Mouse (Mus musculus) heart, embryonic 15.5 days (tissue): ENCODE measurements around the gene Socs2. TPM values are rescaled to one million over a fixed set of nuclear protein-coding genes. Genes with fewer than 3 reads are reported as not detected.

Experiments used
- ATAC-seq: fragments of 200-750 bp; cut with Nextera tagmentation; replicated peaks from 2 replicates; pipeline ENCODE4 v1.8.0; 2017; ENCODE audit warnings: low read depth, moderate TSS enrichment; ENCODE audit not compliant: insufficient number of reproducible peaks, insufficient read depth, low FRiP score
- H3K27ac ChIP-seq: fragments of 300-500 bp; sonication (generic); 2 replicates; pipeline ENCODE4 v1.5.1; 2015; ENCODE audit warnings: mild to moderate bottlenecking, inconsistent platforms
- H3K27me3 ChIP-seq: fragments of 300-500 bp; sonication (generic); 2 replicates; pipeline ENCODE4 v1.6.1; 2015; ENCODE audit warnings: inconsistent platforms
- H3K36me3 ChIP-seq: fragments of 300-500 bp; sonication (generic); 2 replicates; pipeline ENCODE4 v1.6.1; 2015; ENCODE audit warnings: mild to moderate bottlenecking, inconsistent platforms
- H3K4me1 ChIP-seq: fragments of 300-500 bp; sonication (generic); replicated peaks from 2 replicates; pipeline ENCODE4 v1.6.1; 2015; ENCODE audit warnings: inconsistent platforms
- H3K4me2 ChIP-seq: fragments of 300-500 bp; sonication (generic); 2 replicates; pipeline ENCODE4 v1.6.1; 2015; ENCODE audit warnings: inconsistent platforms, mild to moderate bottlenecking, moderate library complexity
- H3K4me3 ChIP-seq: fragments of 300-500 bp; sonication (generic); 2 replicates; pipeline ENCODE4 v1.5.1; 2015; ENCODE audit warnings: mild to moderate bottlenecking, inconsistent platforms
- H3K9ac ChIP-seq: fragments of 300-500 bp; sonication (generic); 2 replicates; pipeline ENCODE4 v1.6.1; 2015; ENCODE audit warnings: mild to moderate bottlenecking, inconsistent platforms
- H3K9me3 ChIP-seq: fragments of 300-500 bp; sonication (generic); replicated peaks from 2 replicates; pipeline ENCODE4 v1.6.1; 2016; ENCODE audit warnings: inconsistent platforms
- WGBS: fragments of 180-500 bp; shearing (Covaris S2); methylation state at CpG from one replicate; pipeline ENCODE4 v1.1.7; 2015; ENCODE audit warnings: mixed read lengths; 5-methylcytosine and 5-hydroxymethylcytosine counted together
- polyA plus RNA-seq: library from polyadenylated mRNA; unstranded; fragments of >200 nt; fragmentation: Nextera tagmentation; extraction: Ambion mirVana; gene quantifications from 2 replicates; pipeline ENCODE4 v1.2.1, GENCODE M21; 2015

The Socs2 gene
- polyA plus RNA-seq, 1 experiment from 2014 or later = 43.1 TPM

DNA sequence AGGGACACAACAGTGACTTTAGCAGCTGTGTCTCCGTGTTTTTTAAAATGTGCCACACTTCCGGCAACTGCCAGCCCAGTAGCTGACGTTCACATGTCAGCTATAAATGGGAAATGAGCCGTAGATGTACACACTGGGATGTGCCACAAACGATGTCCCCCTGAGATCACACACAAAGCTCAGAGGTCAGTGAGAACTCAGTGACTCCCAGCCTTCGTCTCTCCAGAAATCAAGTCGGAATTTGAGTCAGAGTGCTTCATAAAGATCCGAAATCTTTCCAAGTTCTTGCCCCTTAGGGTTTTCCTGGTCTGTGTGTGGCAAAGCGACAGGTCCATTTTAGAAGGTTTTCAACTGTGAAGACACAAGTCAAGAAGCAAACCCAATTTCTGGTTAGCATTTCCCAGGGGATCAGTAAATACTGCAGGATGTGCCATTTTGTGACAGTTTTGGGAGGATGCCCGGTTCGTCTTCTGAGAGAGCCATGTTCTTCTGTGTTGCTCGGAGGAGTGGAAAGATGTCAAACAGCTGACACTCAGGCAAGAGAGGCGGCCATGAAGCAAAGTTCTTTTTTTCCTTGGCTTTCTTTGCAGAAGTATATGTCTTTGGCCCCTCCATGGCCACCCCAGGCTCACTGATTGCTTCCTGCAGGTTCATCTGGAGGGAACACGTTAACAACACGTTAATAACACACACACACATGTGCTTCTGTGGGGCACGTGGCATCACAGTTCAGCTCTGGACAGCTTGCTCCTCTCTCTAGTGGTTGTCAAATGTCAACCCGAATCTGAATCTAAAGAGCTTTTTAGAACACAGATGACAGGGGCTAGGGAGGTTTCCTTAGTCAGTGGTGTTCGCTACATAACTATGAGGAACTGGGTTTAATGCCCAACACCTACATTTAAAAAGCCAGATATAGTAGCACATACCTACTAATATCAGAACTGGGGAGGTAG, 28.4 kb upstream of the Socs2 start:
- Histone ChIP-seq H3K27me3 (no peaks in the 10 kb centered on the region), H3K4me2 (no peak overlapping the region), H3K4me1 (no peaks in the 10 kb centered on the region), H3K9ac (no peak overlapping the region), H3K36me3 (no peaks in the 10 kb centered on the region), H3K27ac (no peak overlapping the region), H3K9me3 (no peaks in the 10 kb centered on the region), H3K4me3 (no peak overlapping the region)
- no peak for ATAC-seq
- 69% methylated on average over 18 of the region's 18 CpGs for WGBS

DNA sequence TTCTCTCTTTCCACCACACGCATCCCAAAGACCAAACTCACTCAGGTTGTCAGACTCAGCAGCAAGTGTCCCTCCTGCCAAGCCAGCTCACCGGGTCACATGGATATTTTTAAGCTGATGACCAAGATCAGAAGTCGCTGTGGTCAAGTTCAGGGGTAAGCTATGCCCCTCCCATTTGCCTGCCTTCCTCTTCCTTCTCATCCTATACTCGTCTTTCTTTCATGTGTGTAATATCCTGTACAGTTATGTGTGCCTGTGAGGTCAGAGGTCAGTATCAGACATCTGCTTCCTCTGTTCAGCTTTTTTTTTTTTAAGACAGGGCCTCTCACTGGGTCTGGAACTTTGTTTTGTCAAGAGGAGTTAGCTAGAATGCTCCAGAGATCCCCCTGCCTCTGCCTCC, 25.4 kb upstream of the Socs2 start:
- Histone ChIP-seq H3K27ac (no peak overlapping the region), H3K27me3 (no peaks in the 10 kb centered on the region), H3K4me2 (no peak overlapping the region), H3K4me3 (no peak overlapping the region), H3K4me1 (0 out of 2 replicates have a peak, but pooled peaks cover 4% of the 10 kb centered on the region), H3K9me3 (no peaks in the 10 kb centered on the region), H3K9ac (no peak overlapping the region), H3K36me3 (no peaks in the 10 kb centered on the region)
- WGBS = 69% methylated on average over 4 of the region's 4 CpGs
- ATAC-seq = no peak

DNA sequence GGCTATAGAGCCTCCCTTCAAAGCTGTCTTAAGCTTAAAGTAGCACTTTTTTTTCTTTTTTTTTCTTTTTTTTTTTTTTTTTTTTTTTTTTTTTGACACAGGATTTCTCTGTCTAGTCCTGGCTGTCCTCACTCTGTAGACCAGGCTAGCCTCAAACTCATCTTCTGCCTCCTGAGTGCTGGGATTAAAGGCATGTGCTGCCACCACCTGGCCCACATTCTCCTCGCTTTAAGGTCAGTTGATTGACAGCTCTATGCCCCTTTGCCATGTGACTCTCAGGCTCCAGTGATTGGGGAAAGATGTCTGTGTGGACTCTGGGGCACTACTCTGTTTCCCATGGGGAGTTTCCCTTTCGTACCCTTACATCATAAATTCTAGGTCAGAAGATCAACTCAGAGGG, 23.6 kb upstream of the Socs2 start:
- no peaks in the 10 kb centered on the region for H3K9me3 ChIP-seq
- 68% methylated on average over 2 of the region's 2 CpGs for WGBS
- no peak for ATAC-seq
- no peak overlapping the region for H3K4me3 ChIP-seq
- H3K27me3 ChIP-seq = no peaks in the 10 kb centered on the region
- no peaks in the 10 kb centered on the region for H3K36me3 ChIP-seq
- 0 out of 2 replicates have a peak, but pooled peaks cover 4% of the 10 kb centered on the region for H3K4me1 ChIP-seq
- no peak overlapping the region for H3K9ac ChIP-seq
- no peak overlapping the region for H3K27ac ChIP-seq
- H3K4me2 ChIP-seq = no peak overlapping the region

DNA sequence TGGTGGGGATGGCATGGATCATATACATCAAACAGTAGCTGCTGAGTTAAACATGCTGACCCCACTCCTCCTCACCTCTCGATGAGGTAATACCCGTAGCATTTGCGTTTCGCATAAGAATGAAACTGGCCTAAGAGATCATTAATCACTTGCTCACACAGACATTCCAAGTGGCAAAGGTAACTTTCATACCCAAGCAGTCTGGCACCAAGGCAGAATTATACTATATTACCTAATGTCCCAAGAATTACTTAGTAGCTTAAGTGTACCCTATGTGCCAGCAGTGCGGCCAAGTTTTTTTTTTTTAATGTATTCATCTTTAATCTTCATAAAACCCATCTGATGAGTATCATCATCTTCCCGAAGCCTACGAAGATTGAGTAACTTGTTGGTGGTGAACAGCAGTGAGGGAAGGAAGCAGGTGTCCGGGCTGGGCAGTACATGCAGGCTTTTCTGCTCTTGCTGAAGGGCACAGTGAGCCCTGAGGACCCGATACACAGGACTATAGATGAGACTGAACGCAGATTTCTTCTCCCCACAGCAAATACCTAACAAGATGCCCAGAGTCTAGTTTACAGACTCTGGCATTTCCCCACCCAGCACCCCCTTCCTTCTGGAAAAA, 22.8 kb upstream of the Socs2 start:
- Histone ChIP-seq H3K4me2 (no peak overlapping the region), H3K27ac (no peak overlapping the region), H3K4me1 (0 out of 2 replicates have a peak, but pooled peaks cover 4% of the 10 kb centered on the region), H3K9me3 (no peaks in the 10 kb centered on the region), H3K9ac (no peak overlapping the region), H3K27me3 (no peaks in the 10 kb centered on the region), H3K36me3 (no peaks in the 10 kb centered on the region), H3K4me3 (no peak overlapping the region)
- ATAC-seq = no peak
- 75% methylated on average over 10 of the region's 10 CpGs for WGBS

DNA sequence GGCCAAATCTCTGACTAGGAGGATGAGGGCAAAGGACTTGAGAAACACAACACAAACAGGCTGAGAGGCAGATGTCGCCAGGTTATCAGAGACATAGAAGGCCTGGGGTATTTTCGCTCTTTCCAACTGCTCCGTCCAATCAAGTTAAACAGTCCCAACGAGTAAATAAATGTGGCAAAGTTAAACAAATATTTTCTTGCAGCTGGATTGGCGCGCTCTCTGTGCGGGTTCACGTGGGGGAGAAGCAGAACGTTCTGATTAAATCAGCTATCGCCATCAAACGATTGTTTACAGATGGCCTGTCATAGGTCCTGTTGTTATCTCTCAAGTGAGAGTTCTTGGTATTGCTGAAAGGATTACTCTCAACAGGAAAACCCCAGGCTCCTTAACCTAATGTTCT, 22.0 kb upstream of the Socs2 start:
- Histone ChIP-seq H3K27me3 (no peaks in the 10 kb centered on the region), H3K9me3 (no peaks in the 10 kb centered on the region), H3K36me3 (no peaks in the 10 kb centered on the region), H3K4me1 (0 out of 2 replicates have a peak, but pooled peaks cover 4% of the 10 kb centered on the region), H3K4me3 (no peak overlapping the region), H3K27ac (no peak overlapping the region), H3K4me2 (no peak overlapping the region), H3K9ac (no peak overlapping the region)
- 21% methylated on average over 11 of the region's 11 CpGs for WGBS
- no peak for ATAC-seq

DNA sequence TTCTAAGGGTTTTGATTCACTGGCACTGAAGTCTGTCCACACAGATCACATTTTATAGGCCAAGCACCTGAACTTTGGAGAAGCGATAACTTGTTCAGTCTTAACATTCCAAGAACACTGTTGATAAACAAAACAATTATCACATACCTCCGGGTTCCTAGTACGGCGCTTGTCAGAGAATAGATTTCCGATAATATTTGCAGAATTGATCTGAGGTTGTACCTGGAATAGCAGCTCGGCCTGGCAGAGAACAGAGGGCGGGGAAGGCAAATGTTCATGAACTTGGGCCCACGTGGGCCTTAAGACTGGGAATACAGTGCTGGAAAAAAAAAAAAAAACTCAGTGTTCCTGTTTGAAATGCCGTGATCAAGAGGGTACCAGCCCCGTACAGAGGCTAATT, 13.3 kb upstream of the Socs2 start:
- WGBS = 88% methylated on average over 10 of the region's 10 CpGs
- Histone ChIP-seq H3K4me3 (no peak overlapping the region), H3K27ac (no peak overlapping the region), H3K4me2 (no peak overlapping the region), H3K27me3 (no peaks in the 10 kb centered on the region), H3K4me1 (no peaks in the 10 kb centered on the region), H3K9ac (no peak overlapping the region), H3K9me3 (no peaks in the 10 kb centered on the region), H3K36me3 (no peaks in the 10 kb centered on the region)
- ATAC-seq = no peak

DNA sequence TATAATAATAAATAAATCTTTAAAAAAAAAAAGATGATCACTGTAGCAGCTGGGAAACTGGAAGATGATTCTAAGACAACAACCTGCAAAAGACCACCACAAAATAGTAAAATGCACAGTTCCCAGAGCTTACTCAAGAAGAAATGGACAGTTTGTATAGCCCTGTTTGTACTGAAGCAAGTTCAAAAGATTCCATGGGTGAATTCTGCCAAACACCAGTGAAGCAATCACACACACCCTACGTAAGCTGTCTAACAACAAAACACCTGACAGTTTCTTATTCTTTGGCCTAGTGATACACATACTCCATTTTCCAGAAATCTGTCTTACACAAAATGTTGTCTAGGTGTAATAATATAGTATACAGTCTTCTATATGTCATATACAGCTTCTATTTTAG, 12.1 kb upstream of the Socs2 start:
- Histone ChIP-seq H3K27ac (no peak overlapping the region), H3K4me1 (no peaks in the 10 kb centered on the region), H3K9ac (no peak overlapping the region), H3K9me3 (no peaks in the 10 kb centered on the region), H3K36me3 (no peaks in the 10 kb centered on the region), H3K4me3 (no peak overlapping the region), H3K4me2 (no peak overlapping the region), H3K27me3 (no peaks in the 10 kb centered on the region)
- WGBS = 92% methylated on average over 1 of the region's 1 CpGs
- no peak for ATAC-seq

DNA sequence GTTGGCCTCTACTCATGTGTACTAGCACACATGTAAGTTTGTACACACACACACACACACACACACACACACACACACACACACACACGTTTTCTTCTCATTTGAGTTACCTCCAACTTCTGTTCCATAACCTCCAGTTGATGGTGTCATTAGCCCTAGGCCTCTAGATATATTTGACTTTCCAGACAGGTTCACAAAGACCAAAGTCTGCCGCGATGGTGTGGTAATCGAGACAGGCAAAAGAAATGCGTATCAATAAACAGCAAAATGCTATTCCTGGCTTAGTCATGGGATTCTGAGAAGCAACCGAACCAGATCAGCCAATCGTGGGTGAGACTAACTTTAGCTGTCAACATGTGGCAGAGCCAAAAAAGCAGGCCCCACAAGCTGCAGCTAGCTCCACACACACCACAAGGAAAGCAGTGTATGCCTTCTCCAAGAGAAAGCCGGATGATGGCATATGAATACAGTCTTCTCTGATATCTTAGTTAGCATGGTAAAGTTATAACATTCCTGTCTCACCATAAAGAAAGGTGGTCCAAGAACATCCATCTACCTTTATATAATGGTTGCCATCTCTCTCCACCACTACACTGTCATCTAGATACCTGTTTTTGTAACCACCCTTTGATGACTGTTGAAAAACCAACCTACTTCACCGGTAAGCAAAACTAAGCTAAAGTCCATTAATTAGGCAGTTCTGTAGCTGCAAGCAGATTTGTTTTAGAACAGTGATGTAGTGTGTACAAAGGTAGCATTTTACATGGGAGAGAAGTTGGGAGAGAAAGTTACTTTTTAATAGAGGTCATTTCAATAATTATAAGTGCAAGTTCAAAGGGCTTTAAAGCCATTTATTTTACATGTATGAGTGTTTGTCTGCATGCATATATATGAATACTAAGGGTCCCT, 9.5 kb upstream of the Socs2 start:
- Histone ChIP-seq H3K36me3 (no peaks in the 10 kb centered on the region), H3K4me1 (no peaks in the 10 kb centered on the region), H3K9me3 (no peaks in the 10 kb centered on the region), H3K9ac (no peak overlapping the region), H3K27ac (no peak overlapping the region), H3K27me3 (no peaks in the 10 kb centered on the region), H3K4me3 (no peak overlapping the region), H3K4me2 (no peak overlapping the region)
- 79% methylated on average over 9 of the region's 9 CpGs for WGBS
- ATAC-seq = no peak

DNA sequence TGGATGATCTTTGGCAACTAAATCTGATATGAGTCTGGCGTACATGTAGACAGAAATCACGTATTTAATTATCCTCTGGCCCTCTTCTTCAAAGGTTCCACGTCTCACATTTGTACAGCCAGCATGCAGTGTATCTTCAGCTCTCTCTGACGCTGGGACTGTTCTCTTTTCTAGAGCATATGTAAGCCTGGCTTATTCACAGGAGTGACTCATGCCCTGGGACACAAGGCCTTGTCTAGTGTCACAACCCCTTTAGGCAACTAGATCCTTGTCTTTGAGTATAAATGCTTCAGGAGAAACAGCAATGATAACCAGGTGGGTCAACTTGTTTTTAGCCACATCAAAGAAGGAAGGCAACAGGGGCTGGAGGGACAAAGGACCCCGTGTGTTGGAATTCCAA, 5.7 kb upstream of the Socs2 start:
- Histone ChIP-seq H3K4me3 (no peak overlapping the region), H3K9ac (no peak overlapping the region), H3K9me3 (no peaks in the 10 kb centered on the region), H3K27ac (no peak overlapping the region), H3K4me1 (peaks cover 1% of the 10 kb centered on the region), H3K4me2 (no peak overlapping the region), H3K36me3 (no peaks in the 10 kb centered on the region), H3K27me3 (peaks cover 2% of the 10 kb centered on the region)
- ATAC-seq = no peak
- WGBS = 83% methylated on average over 5 of the region's 5 CpGs

DNA sequence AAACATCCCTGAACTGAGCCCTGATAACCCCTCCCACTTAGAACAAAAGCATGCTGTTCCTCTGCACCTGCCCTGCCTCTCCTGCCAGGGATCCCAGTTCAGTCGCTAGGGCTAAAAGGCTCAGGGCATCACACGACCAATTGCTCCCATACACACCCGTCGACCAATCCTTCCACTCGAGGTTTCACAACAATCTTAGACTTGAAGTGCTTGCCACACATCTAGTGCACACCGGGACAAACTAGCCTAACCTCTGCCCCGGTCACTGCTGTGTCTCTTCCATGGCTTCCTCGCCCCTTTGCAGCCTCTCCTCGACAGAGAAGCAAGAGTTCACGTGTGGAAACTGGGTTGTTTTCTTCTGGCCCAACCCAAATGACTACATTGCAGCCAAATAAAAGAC, 3.3 kb upstream of the Socs2 start:
- Histone ChIP-seq H3K4me3 (no peak overlapping the region), H3K36me3 (no peaks in the 10 kb centered on the region), H3K4me2 (no peak overlapping the region), H3K27me3 (peaks cover 2% of the 10 kb centered on the region), H3K9ac (no peak overlapping the region), H3K4me1 (peaks cover 15% of the 10 kb centered on the region), H3K9me3 (no peaks in the 10 kb centered on the region), H3K27ac (no peak overlapping the region)
- 71% methylated on average over 10 of the region's 10 CpGs for WGBS
- no peak for ATAC-seq

DNA sequence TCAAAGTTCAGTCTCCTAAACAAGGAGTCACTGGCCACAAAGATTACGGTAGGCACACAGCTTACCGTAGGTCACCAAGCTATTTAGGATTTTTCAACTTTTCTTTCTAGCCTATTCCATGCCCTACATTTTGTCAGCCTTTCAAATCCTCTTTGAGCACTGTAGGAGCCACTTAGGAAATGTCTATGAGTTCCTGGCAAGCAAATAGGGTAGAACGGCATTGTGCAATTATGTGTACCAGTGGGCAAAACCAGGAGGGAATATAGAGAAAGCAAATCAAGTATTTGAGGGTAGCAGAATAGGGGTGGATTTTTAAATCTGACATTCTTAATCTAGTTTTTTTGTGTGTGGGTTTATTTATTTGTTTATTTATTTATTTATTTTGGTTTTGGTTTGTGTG, 2.7 kb upstream of the Socs2 start:
- no peak overlapping the region for H3K4me3 ChIP-seq
- no peak overlapping the region for H3K4me2 ChIP-seq
- peaks cover 19% of the 10 kb centered on the region for H3K4me1 ChIP-seq
- H3K27ac ChIP-seq = no peak overlapping the region
- peaks cover 2% of the 10 kb centered on the region for H3K27me3 ChIP-seq
- H3K9ac ChIP-seq = no peak overlapping the region
- no peak for ATAC-seq
- no peaks in the 10 kb centered on the region for H3K36me3 ChIP-seq
- H3K9me3 ChIP-seq = no peaks in the 10 kb centered on the region
- WGBS = 93% methylated on average over 3 of the region's 3 CpGs
